Mouse (Mus musculus) liver, embryonic 14.5 days (tissue): ENCODE results near the gene Ssh2.

ENCODE experiments used
- CTCF ChIP-seq: IDR thresholded peaks from 2 replicates; pipeline ENCODE4 v1.5.1; 2016; ENCODE audit warnings: antibody characterized with exemption, low read depth, control low read depth
- EP300 ChIP-seq: IDR thresholded peaks from 2 replicates; pipeline ENCODE4 v1.6.1; 2016; ENCODE audit warnings: antibody characterized with exemption, low read depth

DNA sequence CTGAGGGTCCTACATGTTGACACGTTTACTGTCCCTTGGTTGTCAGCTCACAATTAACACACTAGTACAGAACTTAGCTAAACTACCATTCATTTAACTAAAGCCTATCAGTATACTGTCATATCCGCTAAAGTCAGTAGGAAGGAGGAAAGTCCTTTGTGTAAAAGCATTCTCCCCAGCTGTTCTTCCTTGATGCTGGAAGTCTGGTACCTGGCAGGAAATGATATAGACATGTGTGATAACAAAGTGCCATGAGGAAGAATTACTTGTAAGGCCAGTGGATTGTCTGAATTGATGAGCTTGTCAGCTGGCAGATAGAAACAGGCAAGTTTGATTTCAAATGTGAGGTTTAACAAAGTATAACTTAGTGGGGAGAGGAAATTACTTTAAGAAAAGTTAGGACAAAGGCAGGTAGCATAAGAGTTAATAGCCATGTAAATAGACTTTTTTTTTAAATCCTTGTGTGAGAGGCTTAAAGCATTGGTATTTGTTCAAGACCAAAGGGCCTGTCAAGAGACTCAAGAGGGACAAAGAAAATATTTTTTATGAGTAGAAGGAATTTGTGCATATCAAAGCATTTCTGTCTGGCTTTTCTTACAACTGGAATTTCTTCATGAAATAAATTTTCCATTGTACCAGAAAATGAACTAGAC is 153.2 kb downstream of the Ssh2 start:
- TF ChIP-seq CTCF (no peak), EP300 (no peak)
